Mouse (Mus musculus) heart, adult 2 months (tissue): ENCODE measurements around the gene Polr2j.
"Not testable (repeated sequence)": the region's sequence is repeated elsewhere in the genome, so short reads cannot be mapped to it uniquely, and the experiment has no call there.

Experiments used
- CTCF ChIP-seq: fragments of 200-600 bp; IDR thresholded peaks from 2 replicates; pipeline ENCODE4 v1.8.1; 2022; ENCODE audit warnings: antibody characterized with exemption, mild to moderate bottlenecking, moderate library complexity
- EP300 ChIP-seq: fragments of 200-500 bp; IDR thresholded peaks from 2 replicates; pipeline ENCODE4 v1.6.1; 2011; ENCODE audit warnings: low read depth, low read length, control low read depth; ENCODE audit not compliant: insufficient read depth
- POLR2A ChIP-seq: fragments of 200-500 bp; IDR thresholded peaks from 2 replicates; pipeline ENCODE4 v1.6.1; 2011; ENCODE audit warnings: mild to moderate bottlenecking, low read depth, low read length, control low read depth; ENCODE audit not compliant: insufficient read depth

DNA sequence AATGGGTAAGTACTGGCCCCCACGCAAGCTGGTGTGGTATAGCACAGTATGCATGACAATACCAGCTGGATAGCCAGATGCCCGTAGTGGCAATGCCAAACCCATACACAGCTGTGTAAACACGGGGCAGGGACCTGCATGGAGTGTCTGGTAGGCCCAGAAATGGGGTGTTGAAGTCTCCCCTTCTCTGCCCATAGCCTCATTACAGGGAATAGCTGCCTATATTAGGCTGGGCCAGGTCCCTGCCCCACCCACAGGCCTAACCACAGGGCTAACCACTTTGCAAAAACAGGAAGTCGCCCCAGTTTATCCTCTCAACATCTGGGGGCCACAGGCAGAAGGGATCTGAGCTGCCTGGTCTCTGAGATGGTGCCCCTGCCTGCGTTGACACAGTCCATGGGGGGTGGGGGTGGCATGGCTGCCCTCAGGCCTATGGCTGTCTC, 32.7 kb downstream of the Polr2j start:
- not testable (repeated sequence) for TF ChIP-seq CTCF, POLR2A, EP300
